Mouse (Mus musculus) cerebellum, postnatal 4 days (tissue): ENCODE measurements around the gene Fcgr4.
A peak's percentile ranks its signal among the peaks of the same experiment; 100 is the strongest.
"Not testable (repeated sequence)": the region's sequence is repeated elsewhere in the genome, so short reads cannot be mapped to it uniquely, and the experiment has no call there.

Experiments
- DNase-seq, 2 experiments: peaks; one replicate each; pipeline ENCODE4 v3.0.0; 2022; ENCODE audit warnings: low spot score in 2 of 2, mixed read lengths in 1 of 2

Fcgr4 gene

DNA sequence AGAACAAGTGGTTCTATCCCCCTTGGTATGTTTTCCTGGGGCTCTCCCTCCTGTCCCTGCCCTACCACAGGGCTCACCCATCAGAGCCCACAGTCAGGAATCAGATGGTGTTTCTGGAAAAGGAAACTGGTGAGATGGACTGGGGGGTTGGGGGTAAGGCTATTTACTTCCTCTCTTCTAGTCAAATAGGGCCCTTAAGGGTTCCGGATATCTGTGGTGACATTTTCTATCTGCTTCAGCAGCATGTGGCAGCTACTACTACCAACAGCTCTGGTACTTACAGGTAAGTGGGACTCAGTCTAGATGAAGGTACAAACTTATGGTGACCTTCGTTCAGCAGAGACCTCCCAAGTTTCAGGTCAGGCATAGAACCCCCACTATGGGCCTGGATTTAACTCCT, at the start of gene Fcgr4:
Gene Fcgr4, plus strand, starts transcription at position 184 of the 400 bp plus-strand sequence.
- DNase-seq, result no peak

DNA sequence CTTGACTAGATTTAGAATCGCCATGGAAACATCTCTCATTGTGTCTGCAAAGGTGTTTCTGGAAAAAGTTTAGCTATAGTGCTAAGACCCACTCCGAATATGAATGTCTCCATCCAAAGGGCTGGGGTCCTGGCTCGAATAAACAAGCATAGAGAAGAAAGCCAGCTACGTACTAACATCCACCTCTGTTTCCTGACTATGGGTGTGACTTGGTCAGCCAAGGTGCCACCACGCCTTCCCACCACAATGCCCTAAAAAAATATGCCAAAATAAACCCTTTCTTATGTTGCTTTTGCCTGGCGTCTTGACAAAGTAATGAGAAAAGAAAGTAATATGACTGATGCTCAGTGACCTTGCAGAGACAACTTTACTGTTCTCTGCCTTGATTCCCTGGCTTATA, 46.2 kb upstream of the Fcgr4 start:
- DNase-seq, result no peak

GRCm38 (mm10) chr1:170972936-170973335, 45.8 kb upstream of the Fcgr4 start:
- no peak for DNase-seq

GRCm38 (mm10) chr1:170974171-170974570, 44.5 kb upstream of the Fcgr4 start:
- DNase-seq, result no peak

GRCm38 (mm10) chr1:170974736-170975135, 44.0 kb upstream of the Fcgr4 start:
- no peak for DNase-seq

DNA sequence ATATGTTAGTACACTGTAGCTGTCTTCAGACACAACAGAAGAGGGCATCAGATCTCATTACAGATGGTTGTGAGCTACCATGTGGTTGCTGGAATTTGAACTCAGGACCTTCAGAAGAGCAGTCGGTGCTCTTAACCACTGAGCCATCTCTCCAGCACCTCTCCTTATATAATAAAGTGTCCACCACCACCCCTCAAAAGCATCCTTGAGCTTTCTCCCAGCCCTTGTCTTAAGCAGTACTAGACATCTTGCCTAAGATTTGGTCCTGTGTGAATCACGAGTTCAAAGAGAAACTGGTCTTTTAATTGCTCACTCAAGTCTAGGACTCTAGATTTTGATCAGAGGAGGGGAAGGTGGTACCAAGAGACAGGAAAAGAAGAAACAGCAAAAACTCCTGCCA, 43.4 kb upstream of the Fcgr4 start:
- DNase-seq, result not testable (repeated sequence)

DNA sequence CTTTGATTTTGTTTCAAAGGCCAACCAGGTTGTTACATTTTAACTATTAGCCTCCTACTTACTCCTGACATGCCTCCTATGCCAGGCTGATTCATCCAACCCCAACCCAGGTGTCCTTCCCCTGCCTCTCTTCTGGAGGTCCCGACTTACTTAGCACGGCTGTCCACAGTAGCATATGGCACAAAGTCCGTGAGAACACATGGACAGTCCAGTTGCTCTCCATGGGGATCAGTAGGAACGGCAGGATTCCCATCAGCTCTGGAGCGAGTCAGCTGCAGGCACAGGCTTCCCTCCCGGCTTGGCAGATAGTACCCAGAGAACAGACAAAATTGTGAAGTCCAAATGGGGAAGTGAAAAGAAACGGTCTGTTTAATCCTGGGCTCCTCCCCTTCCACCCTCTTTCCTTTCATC, 43.0 kb upstream of the Fcgr4 start:
- no peak for DNase-seq

DNA sequence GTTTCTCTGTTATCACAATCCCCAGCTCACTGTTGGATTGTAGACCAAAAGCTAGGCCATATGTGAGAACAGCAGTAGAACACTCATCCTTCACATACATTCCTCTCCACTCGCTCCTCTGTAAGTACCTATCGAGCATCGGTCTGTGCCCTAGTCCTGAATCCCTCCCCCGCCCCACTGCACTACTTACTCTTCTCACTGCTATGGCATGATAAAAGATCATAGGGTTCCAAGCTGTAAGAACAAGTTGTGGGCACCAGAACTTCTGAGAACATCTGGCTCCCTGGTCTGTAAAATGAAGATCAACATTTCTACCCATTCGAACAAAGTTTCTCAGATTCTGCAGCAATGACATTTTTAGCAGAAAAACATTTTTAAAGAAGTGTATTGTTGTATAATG, 42.3 kb upstream of the Fcgr4 start, which contains the start of gene Fcgr2b:
Gene Fcgr2b, minus strand, starts transcription at position 101 of the 400 bp plus-strand sequence.
- no peak for DNase-seq

DNA sequence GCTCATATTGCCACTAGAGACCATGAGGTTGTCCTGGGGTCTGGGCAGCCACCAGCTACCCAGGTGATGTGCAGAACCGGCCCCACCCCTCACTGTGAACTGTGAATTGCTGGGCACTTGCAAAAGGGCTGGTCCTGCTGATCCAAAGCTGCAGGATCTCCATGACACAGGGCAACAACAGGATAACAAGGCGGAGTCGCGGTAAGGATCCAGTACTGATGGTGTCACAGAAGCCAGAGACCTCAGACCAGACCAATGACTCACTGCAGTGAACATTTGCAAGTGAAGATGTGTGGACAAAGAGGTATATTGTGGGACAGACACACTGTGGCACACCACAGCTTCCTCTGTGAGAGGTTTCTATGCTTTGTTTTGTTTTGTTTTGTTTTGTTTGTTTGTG, 40.1 kb upstream of the Fcgr4 start:
- DNase-seq, result no peak

- not testable (repeated sequence) for DNase-seq
These were observed 37.0 kb upstream of the Fcgr4 start for GRCm38 (mm10) chr1:170981679-170982078.

GRCm38 (mm10) chr1:170982301-170982700, 36.4 kb upstream of the Fcgr4 start:
- no peak for DNase-seq

DNA sequence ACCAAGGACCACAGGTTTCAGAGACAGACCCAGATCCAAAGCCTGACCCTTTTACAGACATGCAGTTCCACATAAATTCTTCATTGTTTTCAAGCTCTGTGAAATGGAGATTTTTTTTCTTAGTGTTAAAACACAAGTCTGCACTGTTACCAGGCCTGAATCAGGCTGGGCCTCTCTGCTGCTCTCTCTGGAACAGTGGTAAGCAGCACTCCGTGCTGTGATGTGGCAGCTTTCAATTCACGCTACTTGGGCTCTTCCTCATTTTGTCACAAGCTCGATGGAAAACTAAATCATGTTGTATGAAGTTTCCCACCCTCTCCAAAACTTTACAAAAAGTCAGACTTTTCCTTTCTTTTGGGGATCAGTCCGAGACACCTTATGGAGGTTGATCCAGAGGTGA, 35.7 kb upstream of the Fcgr4 start:
- DNase-seq, result no peak

GRCm38 (mm10) chr1:170985092-170985491, 33.6 kb upstream of the Fcgr4 start:
- no peak for DNase-seq

- no peak for DNase-seq
These were observed 32.9 kb upstream of the Fcgr4 start for GRCm38 (mm10) chr1:170985861-170986260.

GRCm38 (mm10) chr1:170989656-170990055, 29.1 kb upstream of the Fcgr4 start:
- DNase-seq, result no peak

DNA sequence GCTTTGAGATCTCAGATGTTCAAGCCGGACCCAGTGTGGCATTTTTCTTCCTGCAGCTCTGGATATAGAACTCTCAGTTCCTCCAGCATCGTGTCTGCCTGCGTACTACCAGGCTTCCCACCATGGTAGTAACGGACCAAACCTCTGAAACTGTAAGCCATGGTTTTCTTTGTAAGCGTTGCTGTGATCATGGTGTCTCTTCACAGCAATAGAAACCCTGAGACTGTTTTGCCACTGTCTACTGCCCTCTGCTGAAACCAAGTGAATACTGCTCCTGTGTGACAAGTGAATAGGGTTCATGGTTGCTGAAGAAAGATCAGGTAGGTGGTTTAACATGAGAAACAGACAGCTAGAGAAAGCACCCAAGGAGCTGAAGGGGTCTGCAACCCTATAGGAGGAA, 26.2 kb upstream of the Fcgr4 start:
- DNase-seq, result no peak

DNA sequence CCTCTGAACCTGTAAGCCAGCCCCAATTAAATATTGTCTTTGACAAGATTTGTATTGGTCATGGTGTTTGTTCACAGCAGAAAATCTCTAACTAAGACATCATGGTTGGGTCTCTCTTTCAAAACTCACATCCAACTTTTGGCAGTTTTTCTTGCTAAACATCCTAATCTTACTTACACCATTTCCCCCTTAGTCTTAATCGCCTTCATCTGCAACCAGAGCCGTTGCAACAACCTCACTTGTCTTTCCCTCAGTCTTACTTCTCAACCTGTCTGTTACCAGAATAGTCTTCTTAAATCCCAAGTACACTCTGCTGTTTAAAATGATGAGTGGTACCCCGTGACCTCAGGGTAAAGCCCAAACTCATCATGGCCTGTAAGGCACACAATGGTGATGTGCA, 22.7 kb upstream of the Fcgr4 start:
- no peak for DNase-seq

DNA sequence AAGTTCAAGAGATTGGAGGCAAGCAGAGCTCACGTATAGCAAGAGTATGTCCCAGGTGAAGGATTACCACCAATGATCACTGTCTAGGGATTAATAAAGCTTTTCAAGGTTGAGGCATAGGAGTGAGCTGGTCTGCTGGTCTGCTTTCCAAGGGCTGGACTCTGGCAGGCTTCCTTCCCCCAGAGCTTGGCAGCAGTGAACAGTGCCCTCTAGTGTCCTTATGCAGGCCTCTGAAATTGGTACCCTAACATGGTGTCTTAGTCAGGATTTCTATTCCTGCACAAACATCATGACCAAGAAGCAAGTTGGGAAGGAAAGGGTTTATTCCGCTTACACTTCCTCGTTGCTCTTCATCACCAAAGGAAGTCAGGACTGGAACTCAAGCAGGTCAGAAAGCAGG, 22.0 kb upstream of the Fcgr4 start:
- peak; percentile 22 to 46 for DNase-seq

DNA sequence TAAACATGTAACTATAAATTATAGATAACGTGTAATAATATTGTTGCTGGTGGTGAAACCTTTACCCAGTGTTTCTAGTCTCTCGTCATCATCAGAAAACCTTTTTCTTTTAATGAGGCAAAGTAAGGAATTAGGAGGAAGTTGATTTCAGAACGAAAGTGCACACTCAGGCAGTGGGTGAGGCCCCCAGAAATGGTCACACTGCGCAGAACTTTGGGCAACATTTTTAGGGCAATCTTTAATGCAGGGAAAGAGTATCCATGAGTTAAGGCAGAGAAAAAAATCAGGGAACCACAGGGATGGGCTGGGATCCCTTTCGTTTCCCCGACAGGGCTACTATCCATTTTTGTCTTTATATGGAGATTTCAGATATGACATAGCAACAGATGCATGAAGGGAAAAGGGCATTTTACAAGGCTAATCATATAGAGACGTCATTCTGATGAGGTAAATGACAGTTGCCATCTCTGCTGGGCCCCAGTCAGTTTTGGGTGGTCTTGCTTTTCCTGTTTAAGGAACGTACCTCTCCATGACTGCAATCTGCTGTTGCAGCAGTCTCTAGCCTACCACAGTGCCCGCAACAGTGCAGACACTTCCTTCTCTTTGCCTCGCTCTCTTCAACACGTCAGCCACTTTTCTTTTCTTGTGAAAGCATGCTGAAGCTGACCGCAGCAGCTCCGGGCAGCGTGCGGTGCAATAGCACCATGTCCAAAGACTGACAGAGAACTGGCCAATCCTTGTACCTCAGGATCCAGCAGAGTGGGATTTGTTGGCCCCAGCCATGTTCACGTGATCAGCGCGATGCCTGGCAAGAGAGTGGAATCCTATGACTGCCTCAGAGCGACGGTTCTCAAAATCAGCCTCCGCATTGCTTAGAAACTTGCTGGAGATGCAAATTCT, 20.7 kb upstream of the Fcgr4 start:
- DNase-seq, result peak in 1 of 2 experiments; percentile 27

DNA sequence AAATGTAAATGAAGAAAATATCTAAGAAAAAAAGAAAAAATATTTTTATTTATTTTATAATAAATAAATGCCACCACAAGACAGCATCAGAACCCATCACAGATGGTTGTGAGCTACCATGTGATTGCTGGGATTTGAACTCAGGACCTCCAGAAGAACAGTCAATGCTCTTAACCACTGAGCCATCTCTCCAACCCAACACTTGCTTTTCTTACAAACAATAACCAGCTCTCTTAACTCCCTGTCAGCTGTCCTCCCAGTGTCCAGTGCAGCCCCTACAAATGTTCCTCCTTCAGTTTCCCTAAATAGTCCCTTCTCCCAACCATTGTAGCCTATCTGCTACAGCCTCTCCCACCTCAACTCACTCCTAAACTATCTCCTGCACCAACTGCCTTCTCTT, 18.9 kb upstream of the Fcgr4 start:
- no peak for DNase-seq

- DNase-seq, result no peak
These were observed 13.6 kb upstream of the Fcgr4 start for GRCm38 (mm10) chr1:171005081-171005480.

DNA sequence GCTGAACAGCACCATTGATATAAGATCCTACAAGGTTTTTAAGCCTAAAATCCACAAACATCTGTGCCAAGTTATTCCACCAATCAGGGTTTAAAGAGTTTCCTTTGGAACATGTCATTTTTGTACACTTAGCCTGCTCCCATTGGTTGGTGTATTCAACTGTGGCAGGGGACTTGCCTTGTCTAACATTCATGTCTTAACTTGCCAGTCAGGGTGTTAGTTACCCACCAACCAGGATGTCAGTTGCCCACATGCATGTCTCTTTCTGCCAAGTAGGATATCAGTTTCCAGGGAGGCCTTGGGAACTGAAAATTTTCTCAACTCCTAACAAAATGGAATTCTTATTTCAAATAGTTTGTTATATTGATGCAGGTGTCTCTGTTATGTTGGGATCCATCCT, 13.1 kb upstream of the Fcgr4 start:
- DNase-seq, result no peak

DNA sequence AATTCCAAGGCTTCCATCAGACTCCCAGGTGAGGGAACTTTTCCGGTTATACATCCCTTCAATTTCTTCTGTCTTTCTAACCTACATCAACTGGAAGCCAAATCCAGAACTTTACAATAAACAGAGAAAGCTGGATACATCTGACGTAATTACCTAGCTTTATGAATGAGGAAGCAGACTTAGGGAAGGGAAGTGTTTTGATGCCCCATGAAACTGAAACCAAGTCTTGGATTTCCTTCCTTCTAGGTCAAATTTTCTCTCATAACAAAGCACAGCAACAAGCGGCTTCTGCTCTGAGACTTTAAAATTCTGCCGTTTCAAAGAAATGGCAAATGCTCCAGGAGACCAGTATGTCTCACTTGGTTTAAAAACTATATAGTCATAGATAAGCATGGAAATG, 12.4 kb upstream of the Fcgr4 start:
- no peak for DNase-seq

DNA sequence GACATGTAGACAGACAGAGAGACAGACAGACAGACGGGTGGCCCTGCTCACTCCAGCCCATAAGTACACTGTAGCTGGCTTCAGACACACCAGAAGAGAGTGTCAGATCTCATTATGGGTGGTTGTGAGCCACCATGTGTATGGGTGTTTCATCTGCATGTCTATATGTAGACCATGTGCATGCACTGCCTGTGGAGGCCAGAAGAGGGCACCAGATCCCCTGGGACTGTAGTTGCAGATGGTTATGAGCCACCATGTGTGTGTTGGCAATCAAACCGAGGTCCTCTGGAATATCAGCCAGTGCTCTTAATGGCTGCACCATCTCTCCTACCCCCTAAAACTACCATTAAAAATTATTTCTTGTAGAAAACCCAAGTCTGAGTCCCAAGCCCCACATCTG, 11.8 kb upstream of the Fcgr4 start:
- DNase-seq, result no peak
